Mouse (Mus musculus) kidney, postnatal 10 days (tissue): ENCODE results near the gene Ap4s1.
A peak's percentile ranks its signal among the peaks of the same experiment; 100 is the strongest.

Source experiments
- DNase-seq: peaks from one replicate; pipeline ENCODE4 v3.0.0; 2021; ENCODE audit warnings: mixed read lengths

Ap4s1 gene

GRCm38 (mm10) chr12:51704572-51704971 lies 13.7 kb downstream of the Ap4s1 start:
- DNase-seq: no peak

GRCm38 (mm10) chr12:51705778-51706177 lies 14.9 kb downstream of the Ap4s1 start:
- DNase-seq: no peak

GRCm38 (mm10) chr12:51706673-51707235 lies 15.9 kb downstream of the Ap4s1 start:
- DNase-seq: peak; percentile 46

GRCm38 (mm10) chr12:51708941-51709686 lies 18.3 kb downstream of the Ap4s1 start:
- DNase-seq: peak; percentile 54

- no peak for DNase-seq
Measured at GRCm38 (mm10) chr12:51709741-51710140, 18.9 kb downstream of the Ap4s1 start.

- DNase-seq: peak; percentile 52
Measured at GRCm38 (mm10) chr12:51710154-51710553, 19.3 kb downstream of the Ap4s1 start.

- DNase-seq: no peak
Measured at GRCm38 (mm10) chr12:51712685-51713084, 21.9 kb downstream of the Ap4s1 start.

- no peak for DNase-seq
Measured at GRCm38 (mm10) chr12:51718617-51719016, 27.8 kb downstream of the Ap4s1 start.

- no peak for DNase-seq
Measured at GRCm38 (mm10) chr12:51721836-51722235, 31.0 kb downstream of the Ap4s1 start.

- DNase-seq: peak; percentile 73
Measured at GRCm38 (mm10) chr12:51729058-51729457, 38.2 kb downstream of the Ap4s1 start.

GRCm38 (mm10) chr12:51729827-51730226 lies 39.0 kb downstream of the Ap4s1 start:
- DNase-seq: no peak

- no peak for DNase-seq
Measured at GRCm38 (mm10) chr12:51734605-51735211, 43.9 kb downstream of the Ap4s1 start.

- DNase-seq: peak; percentile 50
Measured at GRCm38 (mm10) chr12:51735840-51736271, 45.0 kb downstream of the Ap4s1 start.

GRCm38 (mm10) chr12:51736381-51736780 lies 45.5 kb downstream of the Ap4s1 start:
- no peak for DNase-seq

- no peak for DNase-seq
Measured at GRCm38 (mm10) chr12:51736807-51737206, 46.0 kb downstream of the Ap4s1 start.

GRCm38 (mm10) chr12:51741690-51742089 lies 50.9 kb downstream of the Ap4s1 start:
- peak; percentile 66 for DNase-seq

GRCm38 (mm10) chr12:51744957-51745356 lies 54.1 kb downstream of the Ap4s1 start:
- no peak for DNase-seq

- no peak for DNase-seq
Measured at GRCm38 (mm10) chr12:51747348-51747747, 56.5 kb downstream of the Ap4s1 start.

- DNase-seq: no peak
Measured at GRCm38 (mm10) chr12:51755938-51756598, 65.2 kb downstream of the Ap4s1 start.

- no peak for DNase-seq
Measured at GRCm38 (mm10) chr12:51756599-51756961, 65.7 kb downstream of the Ap4s1 start.

- DNase-seq: no peak
Measured at GRCm38 (mm10) chr12:51759374-51759773, 68.5 kb downstream of the Ap4s1 start.

GRCm38 (mm10) chr12:51767454-51767853 lies 76.6 kb downstream of the Ap4s1 start:
- no peak for DNase-seq

GRCm38 (mm10) chr12:51768702-51769101 lies 77.9 kb downstream of the Ap4s1 start:
- DNase-seq: no peak

- DNase-seq: peak; percentile 22
Measured at GRCm38 (mm10) chr12:51784842-51785241, 94.0 kb downstream of the Ap4s1 start.
